Mouse (Mus musculus) kidney, adult 2 months (tissue): ENCODE measurements around the gene Fundc2. TPM values are rescaled to one million over a fixed set of nuclear protein-coding genes. Genes with fewer than 3 reads are reported as not detected.

Experiments used
- DNase-seq: peaks from one replicate; pipeline ENCODE4 v3.0.0; 2021
- H3K27ac ChIP-seq: fragments of 200-500 bp; 2 replicates; pipeline ENCODE4 v1.5.1; 2012; ENCODE audit warnings: low read depth, low read length, control low read depth, inconsistent platforms; ENCODE audit not compliant: insufficient read depth
- H3K27me3 ChIP-seq: fragments of 200-500 bp; replicated peaks from 2 replicates; pipeline ENCODE4 v1.6.1; 2012; ENCODE audit warnings: mild to moderate bottlenecking, moderate library complexity, low read length, inconsistent platforms; ENCODE audit not compliant: control insufficient read depth, insufficient read depth
- H3K36me3 ChIP-seq: fragments of 200-500 bp; 2 replicates; pipeline ENCODE4 v1.6.1; 2012; ENCODE audit warnings: mild to moderate bottlenecking, moderate library complexity, low read length, inconsistent platforms; ENCODE audit not compliant: control insufficient read depth, insufficient read depth
- H3K4me1 ChIP-seq: fragments of 200-500 bp; 2 replicates; pipeline ENCODE4 v1.6.1; 2011; ENCODE audit warnings: low read length; ENCODE audit not compliant: control insufficient read depth, insufficient read depth
- H3K4me3 ChIP-seq: fragments of 200-500 bp; 2 replicates; pipeline ENCODE4 v1.5.1; 2011; ENCODE audit warnings: mild to moderate bottlenecking, low read depth, low read length, control low read depth; ENCODE audit not compliant: insufficient read depth
- CTCF ChIP-seq: fragments of 200-500 bp; conservative IDR thresholded peaks from 2 replicates; pipeline ENCODE4 v1.5.1; 2011; ENCODE audit warnings: low read depth, mild to moderate bottlenecking, control low read depth, low read length, moderate library complexity, mixed read lengths; ENCODE audit not compliant: insufficient read depth, insufficient read length
- POLR2A ChIP-seq: fragments of 200-500 bp; IDR thresholded peaks from one replicate; pipeline ENCODE4 v1.6.1; 2011; ENCODE audit warnings: low read depth, low read length, control low read depth
- WGBS: fragments of 180-500 bp; shearing (Covaris S2); methylation state at CpG from one replicate; pipeline ENCODE4 v1.1.7; 2018; 5-methylcytosine and 5-hydroxymethylcytosine counted together
- polyA plus RNA-seq: library from polyadenylated mRNA; depleted of rRNA; stranded (reverse); fragments of >200 nt; gene quantifications from 2 replicates; pipeline ENCODE4 v1.2.3, GENCODE M21; 2012; rRNA removed

The Fundc2 gene
- polyA plus RNA-seq, result 10.1 and 16.8 TPM in 2 replicates

GRCm38 (mm10) chrX:75382195-75382771, at the start of gene Fundc2, which contains the start of gene F8:
Fundc2 (plus strand) TSS chrX:75382399.
F8 (minus strand) TSS chrX:75382615.
- WGBS, result 2% methylated on average over 20 of the region's 25 CpGs
- no peaks in the 10 kb centered on the region for H3K36me3 ChIP-seq
- peak; percentile 88 for DNase-seq

DNA sequence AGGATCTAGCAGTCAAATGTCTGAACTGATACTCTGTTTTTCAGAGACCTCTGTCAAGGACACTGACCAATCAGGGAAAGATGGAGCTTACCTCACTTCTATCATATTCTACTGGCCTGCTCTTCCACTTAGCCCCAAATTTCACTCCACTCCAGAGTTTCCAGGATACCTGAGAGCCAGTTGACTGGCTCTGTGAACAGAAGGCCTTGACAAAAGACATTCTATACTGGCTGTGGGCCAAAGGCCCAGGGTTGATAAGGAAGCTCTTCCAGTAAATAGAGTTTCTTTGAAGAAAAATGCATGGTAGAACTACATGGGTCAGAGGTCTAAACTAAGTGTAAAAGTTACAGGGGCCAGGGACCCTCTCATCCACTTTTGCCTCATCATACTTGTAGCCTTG, 12.0 kb upstream of the Fundc2 start:
- Histone ChIP-seq H3K27ac (no peak overlapping the region), H3K27me3 (no peaks in the 10 kb centered on the region), H3K36me3 (no peaks in the 10 kb centered on the region), H3K4me1 (no peaks in the 10 kb centered on the region; the same call in 1 of the 2 replicates), H3K4me3 (no peak overlapping the region)
- TF ChIP-seq CTCF, result no peak
- TF ChIP-seq POLR2A, result no peak
- DNase-seq, result peak; percentile 41

More at GRCm38 (mm10) chrX:75382195-75382771, at the start of gene Fundc2, which contains the start of gene F8:
- H3K4me1 ChIP-seq, result no peaks in the 10 kb centered on the region; the same call in 1 of the 2 replicates
- peak within 1 kb of the TSS; percentile 90 for H3K27ac ChIP-seq
- H3K27me3 ChIP-seq, result no peaks in the 10 kb centered on the region
- TF ChIP-seq CTCF, result no peak
- TF ChIP-seq POLR2A, result no peak
- peak within 1 kb of the TSS; percentile 86 for H3K4me3 ChIP-seq

- Histone ChIP-seq H3K36me3 (no peaks in the 10 kb centered on the region), H3K27ac (peak overlapping the region; percentile 52; the same call in 1 of the 2 replicates), H3K4me1 (no peaks in the 10 kb centered on the region; the same call in 1 of the 2 replicates), H3K27me3 (no peaks in the 10 kb centered on the region), H3K4me3 (no peak overlapping the region)
- peak; percentile 75 for DNase-seq
- WGBS, result 60% methylated on average over 2 of the region's 2 CpGs
- TF ChIP-seq POLR2A (no peak), CTCF (no peak)
These were observed 9.4 kb upstream of the Fundc2 start for GRCm38 (mm10) chrX:75372666-75373425.

- Histone ChIP-seq H3K27ac (no peak overlapping the region), H3K36me3 (no peaks in the 10 kb centered on the region), H3K4me1 (no peaks in the 10 kb centered on the region; the same call in 1 of the 2 replicates), H3K27me3 (no peaks in the 10 kb centered on the region), H3K4me3 (no peak overlapping the region)
- no peak for DNase-seq
- no peak for TF ChIP-seq CTCF
- no peak for TF ChIP-seq POLR2A
These were observed 5.4 kb upstream of the Fundc2 start for GRCm38 (mm10) chrX:75376815-75377214.

DNA sequence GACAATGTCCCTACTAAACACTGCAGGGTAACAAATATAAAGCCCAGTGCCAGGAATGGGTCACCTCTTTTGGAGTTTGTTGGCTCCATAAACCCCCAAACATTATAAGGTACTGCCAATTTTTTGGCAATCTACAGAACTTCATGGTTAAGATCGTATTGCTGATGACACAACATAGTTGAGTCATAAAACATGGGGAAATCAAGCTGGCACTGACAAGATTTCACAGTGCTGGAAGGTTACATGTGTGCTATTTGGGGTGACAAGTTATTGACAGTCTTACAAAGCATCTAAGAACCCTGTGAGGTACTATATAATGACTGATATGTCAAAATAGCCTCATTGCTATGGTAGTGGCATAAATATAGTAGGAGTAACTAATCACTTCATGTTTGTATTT, 1.0 kb upstream of the Fundc2 start:
- no peak overlapping the region for H3K4me3 ChIP-seq
- TF ChIP-seq POLR2A (no peak), CTCF (no peak)
- H3K27ac ChIP-seq, result no peak overlapping the region
- H3K27me3 ChIP-seq, result no peaks in the 10 kb centered on the region
- no peaks in the 10 kb centered on the region for H3K36me3 ChIP-seq
- 84% methylated on average over 1 of the region's 1 CpGs for WGBS
- DNase-seq, result no peak
- H3K4me1 ChIP-seq, result no peaks in the 10 kb centered on the region; the same call in 1 of the 2 replicates

GRCm38 (mm10) chrX:75381699-75382098, 500 bp upstream of the Fundc2 start:
- no peaks in the 10 kb centered on the region for H3K27me3 ChIP-seq
- no peaks in the 10 kb centered on the region for H3K36me3 ChIP-seq
- no peaks in the 10 kb centered on the region; the same call in 1 of the 2 replicates for H3K4me1 ChIP-seq
- H3K4me3 ChIP-seq, result peak overlapping the region; percentile 86; the same call in 1 of the 2 replicates
- H3K27ac ChIP-seq, result peak overlapping the region; percentile 83; the same call in 1 of the 2 replicates
- DNase-seq, result no peak
- WGBS, result 57% methylated on average over 5 of the region's 5 CpGs
- TF ChIP-seq CTCF (no peak), POLR2A (no peak)

GRCm38 (mm10) chrX:75399471-75399870, 17.3 kb downstream of the Fundc2 start:
- no peak for TF ChIP-seq CTCF
- no peak for TF ChIP-seq POLR2A
- DNase-seq, result peak; percentile 69
- Histone ChIP-seq H3K4me3 (no peak overlapping the region), H3K27ac (no peak overlapping the region), H3K36me3 (peaks cover 1% of the 10 kb centered on the region; the same call in 1 of the 2 replicates), H3K27me3 (no peaks in the 10 kb centered on the region), H3K4me1 (no peaks in the 10 kb centered on the region)
- WGBS, result 40% methylated on average over 1 of the region's 1 CpGs
